ENCODE assay signal across 8 mouse cellular contexts in genomic region chr7:56018446-56018971, GRCm38 (mm10). TPM values are rescaled to one million over a fixed set of nuclear protein-coding genes. Genes with fewer than 3 reads are reported as not detected.
DNase-seq lines count a peak whose midpoint lies in the region; ATAC-seq and TF ChIP-seq lines count a peak whose summit lies in the region.

No protein-coding gene starts in this region.

- TF ChIP-seq POLR2A in heart, adult 2 months (IDR thresholded peaks at IDR 0.05; ENCODE audit: insufficient read depth, low read depth, low read length) = no peak
- TF ChIP-seq POLR2A in small intestine, adult 2 months (IDR thresholded peaks at IDR 0.05; ENCODE audit: low read depth, low read length) = no peak

- no peaks in the 10 kb centered on the region for H3K79me2 ChIP-seq in heart, adult 2 months (replicated peaks; ENCODE audit: control insufficient read depth, insufficient read depth, low read length)

- H3K9me3 ChIP-seq in forebrain, embryonic 12.5 days = no peaks in the 10 kb centered on the region
- H3K9me3 ChIP-seq in liver, embryonic 14.5 days (ENCODE audit: control insufficient read depth, low read length) = no peaks in the 10 kb centered on the region

- H3K4me3 ChIP-seq in heart, adult 2 months = no peak overlapping the region; the same call in 1 of the 2 replicates
- H3K4me3 ChIP-seq in forebrain, embryonic 12.5 days (replicated peaks) = peak overlapping the region; percentile 69
- H3K4me3 ChIP-seq in liver, embryonic 14.5 days (ENCODE audit: insufficient read depth in 1 of 2, low read depth in 2 of 2, low read length in 2 of 2) = peak overlapping the region; percentile 67 to 87
- peak overlapping the region; percentile 89 for H3K4me3 ChIP-seq in small intestine, adult 2 months (ENCODE audit: low read depth, low read length)

- WGBS in heart, adult 2 months = 60% methylated on average over 7 of the region's 7 CpGs
- 43% methylated on average over 7 of the region's 7 CpGs for WGBS in forebrain, embryonic 12.5 days
- 16% methylated on average over 7 of the region's 7 CpGs for WGBS in liver, embryonic 14.5 days (ENCODE audit: insufficient replicate concordance)
- WGBS in small intestine, adult 2 months = 48% methylated on average over 7 of the region's 7 CpGs

- TF ChIP-seq CTCF in heart, adult 2 months (IDR thresholded peaks at IDR 0.05) = no peak
- no peak for TF ChIP-seq CTCF in liver, embryonic 14.5 days (IDR thresholded peaks at IDR 0.05; ENCODE audit: low read depth)
- TF ChIP-seq CTCF in small intestine, adult 2 months (IDR thresholded peaks at IDR 0.05; ENCODE audit: extremely low read depth, insufficient read length, insufficient replicate concordance, low read depth, low read length) = no peak

- peak overlapping the region; percentile 70 for H3K4me2 ChIP-seq in forebrain, embryonic 12.5 days
- H3K4me2 ChIP-seq in liver, embryonic 14.5 days (ENCODE audit: low read depth) = peak overlapping the region; percentile 82

- H3K27me3 ChIP-seq in heart, adult 2 months (ENCODE audit: control insufficient read depth, insufficient read depth, low read length) = no peaks in the 10 kb centered on the region
- H3K27me3 ChIP-seq in forebrain, embryonic 12.5 days = no peaks in the 10 kb centered on the region
- no peaks in the 10 kb centered on the region for H3K27me3 ChIP-seq in liver, embryonic 14.5 days (ENCODE audit: control insufficient read depth, insufficient read depth, low read length)
- no peaks in the 10 kb centered on the region for H3K27me3 ChIP-seq in small intestine, adult 2 months (ENCODE audit: control insufficient read depth, insufficient read depth, low read length)

- H3K36me3 ChIP-seq in heart, adult 2 months (ENCODE audit: control insufficient read depth, insufficient read depth, low read length) = no peaks in the 10 kb centered on the region
- no peaks in the 10 kb centered on the region for H3K36me3 ChIP-seq in forebrain, embryonic 12.5 days (replicated peaks)
- H3K36me3 ChIP-seq in liver, embryonic 14.5 days (replicated peaks; ENCODE audit: control insufficient read depth, insufficient read depth, low read depth) = no peaks in the 10 kb centered on the region
- H3K36me3 ChIP-seq in small intestine, adult 2 months (ENCODE audit: control insufficient read depth, insufficient read depth, low read length) = no peaks in the 10 kb centered on the region

- TF ChIP-seq EP300 in heart, adult 2 months (IDR thresholded peaks at IDR 0.05; ENCODE audit: insufficient read depth, low read depth, low read length) = no peak
- TF ChIP-seq EP300 in liver, embryonic 14.5 days (IDR thresholded peaks at IDR 0.05; ENCODE audit: low read depth) = 0 out of 2 replicates have a peak, but pooled peaks have one; percentile 13

- peak; percentile 28; the same call in 1 of the 2 replicates for ATAC-seq in forebrain, embryonic 12.5 days (ENCODE audit: low FRiP score)
- peak; percentile 4; the same call in 1 of the 2 replicates for ATAC-seq in liver, embryonic 14.5 days (ENCODE audit: insufficient read depth)

- no peak overlapping the region for H3K9ac ChIP-seq in heart, adult 2 months (ENCODE audit: low read depth, low read length)
- peak overlapping the region; percentile 82 for H3K9ac ChIP-seq in forebrain, embryonic 12.5 days
- peak overlapping the region; percentile 81 for H3K9ac ChIP-seq in liver, embryonic 14.5 days (replicated peaks)

- DNase-seq in heart, adult 2 months = peak in 1 of 2 experiments; percentile 4
- DNase-seq in heart, adult 9 months (ENCODE audit: low spot score in 2 of 2) = no peak
- peak; percentile 34 to 43 for DNase-seq in CD8-positive naive resting alpha-beta T cell, adult 2 months (ENCODE audit: low read depth in 2 of 2, low spot score in 2 of 2)
- DNase-seq in liver, embryonic 14.5 days (ENCODE audit: low read depth in 3 of 3, low spot score in 3 of 3) = no peak
- no peak for DNase-seq in frontal cortex, postnatal 10 days (ENCODE audit: low spot score in 2 of 2)
- no peak for DNase-seq in frontal cortex, postnatal 36 days (ENCODE audit: low spot score in 2 of 2)

- peak overlapping the region; percentile 71; the same call in 1 of the 2 replicates for H3K27ac ChIP-seq in heart, adult 2 months
- H3K27ac ChIP-seq in forebrain, embryonic 12.5 days = peak overlapping the region; percentile 73; the same call in 1 of the 2 replicates
- H3K27ac ChIP-seq in liver, embryonic 14.5 days = peak overlapping the region; percentile 93
- no peak overlapping the region for H3K27ac ChIP-seq in small intestine, adult 2 months (ENCODE audit: insufficient read depth, low read depth, low read length)

- intact Hi-C loops in heart, adult 2 months (cut with DNase I) = no loop called here

- no peaks in the 10 kb centered on the region for H3K4me1 ChIP-seq in heart, adult 2 months (ENCODE audit: control insufficient read depth, insufficient read depth, low read length)
- peaks cover 6% of the 10 kb centered on the region; the same call in 1 of the 2 replicates for H3K4me1 ChIP-seq in forebrain, embryonic 12.5 days
- peaks cover 41 to 48% of the 10 kb centered on the region in 2 experiments for H3K4me1 ChIP-seq in liver, embryonic 14.5 days (replicated peaks; ENCODE audit: control insufficient read depth in 2 of 2, insufficient read depth in 2 of 2, low read length in 1 of 2)
- H3K4me1 ChIP-seq in small intestine, adult 2 months (ENCODE audit: control insufficient read depth, insufficient read depth, insufficient read length, low read length) = no peaks in the 10 kb centered on the region

RNA-seq across cellular contexts. Expression of gene Nipa1, which starts 1.2 kb away (rescaled TPM):
- 1 to 10 TPM; 5.5 to 6.3 TPM for total RNA-seq in heart, adult 2 months (2021)
- 3.7 and 6.2 TPM in 2 replicates for polyA plus RNA-seq in heart, adult 2 months (2012; rRNA removed)
- polyA plus RNA-seq in forebrain, embryonic 12.5 days (2016; fragmentation: Nextera tagmentation; extraction: Ambion mirVana) = 12.1 and 13.0 TPM in 2 replicates
- 6.6 and 8.1 TPM in 2 replicates for polyA plus RNA-seq in liver, embryonic 14.5 days (2012; rRNA removed)
- 10.9 and 12.3 TPM in 2 replicates for polyA plus RNA-seq in liver, embryonic 14.5 days (2014; fragmentation: Nextera tagmentation; extraction: Ambion mirVana)
- 1.1 and 1.3 TPM in 2 replicates for polyA plus RNA-seq in small intestine, adult 2 months (2012; rRNA removed)

RNA-seq across cellular contexts. Expression of gene Herc2, which starts 31.5 kb away (rescaled TPM):
- total RNA-seq in heart, adult 2 months (2021) = 10 to 100 TPM; 34.8 to 41.0 TPM
- 14.6 and 21.2 TPM in 2 replicates for polyA plus RNA-seq in heart, adult 2 months (2012; rRNA removed)
- polyA plus RNA-seq in forebrain, embryonic 12.5 days (2016; fragmentation: Nextera tagmentation; extraction: Ambion mirVana) = 33.9 and 34.4 TPM in 2 replicates
- 5.2 and 8.5 TPM in 2 replicates for polyA plus RNA-seq in liver, embryonic 14.5 days (2012; rRNA removed)
- polyA plus RNA-seq in liver, embryonic 14.5 days (2014; fragmentation: Nextera tagmentation; extraction: Ambion mirVana) = 12.1 and 15.2 TPM in 2 replicates
- 6.7 and 14.3 TPM in 2 replicates for polyA plus RNA-seq in small intestine, adult 2 months (2012; rRNA removed)

RNA-seq across cellular contexts. Expression of gene Nipa2, which starts 56.2 kb away (rescaled TPM):
- total RNA-seq in heart, adult 2 months (2021) = 10 to 100 TPM; 37.7 to 39.4 TPM
- 6.9 and 17.0 TPM in 2 replicates for polyA plus RNA-seq in heart, adult 2 months (2012; rRNA removed)
- 47.8 and 48.8 TPM in 2 replicates for polyA plus RNA-seq in forebrain, embryonic 12.5 days (2016; fragmentation: Nextera tagmentation; extraction: Ambion mirVana)
- polyA plus RNA-seq in liver, embryonic 14.5 days (2012; rRNA removed) = 6.9 and 9.8 TPM in 2 replicates
- polyA plus RNA-seq in liver, embryonic 14.5 days (2014; fragmentation: Nextera tagmentation; extraction: Ambion mirVana) = 27.5 and 27.9 TPM in 2 replicates
- 28.3 and 44.3 TPM in 2 replicates for polyA plus RNA-seq in small intestine, adult 2 months (2012; rRNA removed)

Comparison
In these comparisons a context has a peak if more than half of its experiments do, and no peak if none do; other contexts are left out.
1. DNase-seq: peak in CD8-positive naive resting alpha-beta T cell, adult 2 months (2 of 2); none in heart, adult 9 months (0 of 2), liver, embryonic 14.5 days (0 of 3), frontal cortex, postnatal 10 days (0 of 2) and frontal cortex, postnatal 36 days (0 of 2).